Mouse (Mus musculus): ENCODE measurements around the gene Sh2b1.
A peak's percentile ranks its signal among the peaks of the same experiment; 100 is the strongest.
"Not testable (repeated sequence)": the region's sequence is repeated elsewhere in the genome, so short reads cannot be mapped to it uniquely, and the experiment has no call there.

The Sh2b1 gene

DNA sequence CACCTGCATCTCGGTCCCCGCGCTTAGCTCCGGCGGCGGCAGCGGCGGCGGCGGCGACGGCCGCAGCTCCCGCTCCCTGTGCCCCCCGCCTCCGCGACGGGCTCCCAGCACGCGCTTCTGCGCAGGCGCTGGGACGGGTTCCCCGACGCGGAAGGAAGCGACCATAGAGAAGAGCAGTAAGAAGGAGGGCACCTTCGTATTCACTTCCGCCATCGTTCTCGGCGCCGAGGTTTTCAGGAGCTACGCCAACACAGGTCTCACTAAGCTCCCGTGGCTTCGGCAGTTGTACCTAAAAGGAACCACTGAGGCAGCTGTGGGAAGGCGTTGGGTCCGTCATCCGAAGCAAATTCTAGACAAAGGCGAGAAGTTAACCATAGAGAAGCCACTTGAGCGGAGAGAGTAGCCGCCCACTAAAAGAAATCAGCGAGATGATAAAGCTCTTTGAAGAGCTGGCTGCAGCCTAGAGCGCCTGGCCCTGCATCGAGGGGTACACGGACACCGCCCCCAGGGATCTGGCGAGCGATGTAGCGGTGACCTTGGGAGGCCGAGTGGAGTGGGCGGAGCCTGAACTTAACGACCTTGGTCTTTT lies at the start of gene Sh2b1:
Sh2b1 (minus strand) TSS at position 432 of the 589 bp plus-strand sequence.
- DNase-seq: peak; percentile 95

DNA sequence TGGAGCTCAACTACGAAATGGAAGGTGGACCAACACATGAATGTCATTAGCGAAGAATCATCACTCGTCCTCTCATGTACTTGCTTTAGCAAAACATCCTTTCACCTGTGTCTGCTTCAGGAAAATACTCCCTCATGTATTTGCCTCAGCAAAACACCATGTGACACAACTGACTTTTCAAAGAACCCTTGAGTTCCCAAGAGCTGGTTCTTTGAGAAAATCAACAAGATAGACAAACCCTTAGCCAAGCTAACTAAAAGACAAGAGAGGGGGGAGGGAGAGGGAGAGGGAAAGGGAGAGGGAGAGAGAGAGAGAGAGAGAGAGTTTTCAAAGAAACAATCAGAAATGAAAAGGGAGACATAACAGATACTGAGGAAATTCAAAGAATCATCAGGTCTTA lies 48.1 kb upstream of the Sh2b1 start:
- DNase-seq: no peak

DNA sequence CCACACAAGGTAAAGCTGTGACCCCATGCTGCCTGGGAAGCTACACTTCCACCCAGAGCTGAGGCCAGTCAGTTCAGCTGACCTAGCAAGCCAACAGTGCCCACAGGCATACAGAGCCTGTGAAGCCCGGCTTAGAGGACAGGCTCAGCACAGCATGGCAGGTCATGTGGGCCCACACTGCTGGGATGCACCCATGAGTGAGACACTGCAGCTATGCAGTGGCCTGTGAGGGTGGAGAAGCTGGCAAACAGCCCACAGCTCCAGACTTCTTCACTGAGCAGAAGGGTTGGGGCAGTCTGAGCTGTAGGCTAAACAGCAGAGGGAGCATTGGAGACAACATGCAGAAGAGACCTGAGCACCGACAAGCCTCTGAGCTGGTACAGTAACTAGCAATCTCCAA lies 44.3 kb upstream of the Sh2b1 start:
- DNase-seq: no peak

DNA sequence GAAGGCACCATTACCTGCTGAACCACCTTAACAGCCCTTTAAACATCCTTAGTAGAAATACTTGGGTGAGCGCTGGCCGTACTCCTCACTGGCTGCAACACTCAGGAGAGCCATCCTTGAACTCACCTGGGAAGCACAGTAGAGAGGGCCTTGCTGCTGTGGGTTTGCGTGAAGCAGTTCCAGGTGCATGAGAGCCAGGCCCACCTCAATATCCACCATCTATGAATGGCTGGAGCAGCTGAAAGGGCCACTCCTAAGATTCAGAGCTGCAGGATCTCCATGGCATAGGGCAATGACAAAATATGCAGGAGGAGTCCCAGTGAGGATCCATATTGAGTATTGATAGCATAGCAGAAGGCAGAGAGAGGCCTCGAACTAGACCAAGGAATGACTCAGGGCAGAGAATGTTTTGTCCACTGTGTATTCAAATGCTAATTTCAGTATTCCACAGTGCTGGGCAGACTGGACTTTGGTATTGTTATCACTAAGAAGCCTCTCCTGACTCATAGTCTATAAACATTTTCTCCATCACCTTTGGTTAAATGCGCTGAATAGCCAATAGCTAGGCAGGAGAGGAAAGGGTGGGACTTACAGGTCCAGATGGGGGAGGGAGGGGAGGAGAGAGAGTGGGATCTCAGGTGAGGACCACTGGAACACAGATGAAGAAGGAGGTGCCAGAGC lies 43.2 kb upstream of the Sh2b1 start:
- no peak for DNase-seq

DNA sequence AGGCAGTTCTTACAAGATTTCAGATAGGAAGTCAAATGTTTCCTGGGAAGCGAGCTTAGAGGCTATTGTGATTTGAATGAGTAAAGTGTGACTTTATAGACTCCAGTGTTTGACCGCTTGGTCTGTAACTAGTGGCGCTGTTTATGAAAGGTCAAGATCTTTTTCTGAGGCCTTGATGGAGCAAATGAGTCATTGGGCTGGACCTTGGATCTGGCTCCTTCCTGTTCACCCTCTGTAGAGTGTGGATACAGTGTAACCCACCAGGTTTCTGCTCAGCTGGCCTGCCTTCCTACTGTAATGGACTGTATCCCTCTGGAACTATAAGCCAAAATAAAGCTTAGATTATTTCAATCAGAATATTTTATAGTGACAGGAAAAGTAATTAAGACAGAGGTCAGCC lies 36.1 kb upstream of the Sh2b1 start:
- no peak for DNase-seq

DNA sequence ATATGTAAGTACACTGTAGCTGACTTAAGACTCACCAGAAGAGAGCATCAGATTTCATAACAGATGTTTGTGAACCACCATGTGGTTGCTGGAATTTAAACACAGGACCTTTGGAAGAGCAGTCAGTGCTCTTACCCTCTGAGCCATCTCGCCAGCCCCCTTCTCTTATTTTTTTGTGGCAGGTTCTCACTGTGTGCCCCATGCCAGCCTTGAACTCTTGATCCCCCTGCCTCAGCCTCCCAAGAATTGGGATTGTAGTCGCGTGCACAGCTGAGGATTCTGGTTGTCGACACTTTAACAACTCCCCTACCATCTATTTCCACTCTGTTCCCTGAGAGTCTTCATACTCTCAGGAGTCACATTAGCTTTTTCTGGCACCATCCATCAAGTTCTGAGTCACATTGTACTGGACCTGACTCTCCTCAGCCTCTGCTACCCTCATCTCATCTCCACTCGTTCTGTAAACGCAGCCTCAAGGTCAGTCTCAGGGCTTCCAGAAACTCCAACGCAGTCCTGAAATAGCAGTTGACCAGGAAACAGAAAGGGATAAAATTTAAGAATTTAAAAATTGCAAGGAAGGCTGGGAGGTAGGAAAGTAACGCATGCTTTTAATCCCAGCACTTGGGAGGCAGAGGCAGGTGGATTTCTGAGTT lies 32.0 kb upstream of the Sh2b1 start:
- no peak for DNase-seq

DNA sequence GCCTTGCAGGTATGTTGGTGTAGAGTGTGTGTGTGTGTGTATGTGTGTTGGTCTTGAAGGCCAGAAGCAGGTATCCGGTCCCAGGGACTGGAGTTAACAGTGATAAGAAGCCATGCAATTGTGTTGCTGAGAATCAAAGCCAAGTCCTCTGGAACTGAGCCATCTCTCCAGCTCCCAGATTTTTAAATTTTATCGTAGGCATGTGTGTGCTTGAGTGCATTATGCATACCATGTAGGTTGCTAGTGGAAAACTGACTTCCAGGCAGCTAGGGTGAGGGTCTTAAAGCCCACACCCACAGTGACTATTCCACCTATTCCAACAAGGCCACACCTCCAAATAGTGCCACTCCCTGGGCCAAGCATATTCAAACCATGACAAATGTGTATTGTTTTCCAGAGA lies 29.7 kb upstream of the Sh2b1 start:
- DNase-seq: no peak

DNA sequence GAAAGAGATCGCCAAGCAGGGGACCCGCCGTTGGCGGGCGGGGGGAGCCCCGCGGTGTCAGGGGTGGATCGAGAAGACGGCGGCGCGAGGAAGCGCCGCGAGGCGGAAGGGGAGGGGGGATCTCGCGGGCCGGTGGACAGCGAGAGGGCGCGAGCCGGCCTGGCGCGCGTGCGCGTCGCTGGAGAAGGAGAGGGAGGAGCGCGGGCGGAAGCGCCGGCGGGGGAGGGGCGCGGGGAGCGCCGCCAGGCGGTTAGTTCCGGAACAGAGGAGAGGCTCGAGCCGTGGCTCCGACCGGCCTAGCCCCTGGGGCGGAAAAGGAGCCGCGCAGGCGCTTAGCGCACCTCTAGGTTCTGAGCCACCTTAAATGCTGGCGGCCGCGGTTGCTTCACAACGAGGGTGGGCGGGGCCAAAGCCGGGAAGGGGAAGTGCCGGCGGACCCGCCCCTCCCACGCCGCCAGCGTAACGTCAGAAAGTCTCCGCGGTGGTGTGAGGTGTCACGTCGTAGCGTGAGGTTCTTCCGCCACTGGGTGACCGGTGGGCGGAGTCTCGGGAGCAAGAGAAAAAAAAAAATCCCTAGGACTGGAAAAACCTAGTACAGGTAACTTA lies 28.2 kb upstream of the Sh2b1 start, which contains the start of gene Atxn2l:
Atxn2l (minus strand) TSS at position 165 of the 606 bp plus-strand sequence.
- peak; percentile 99 for DNase-seq

DNA sequence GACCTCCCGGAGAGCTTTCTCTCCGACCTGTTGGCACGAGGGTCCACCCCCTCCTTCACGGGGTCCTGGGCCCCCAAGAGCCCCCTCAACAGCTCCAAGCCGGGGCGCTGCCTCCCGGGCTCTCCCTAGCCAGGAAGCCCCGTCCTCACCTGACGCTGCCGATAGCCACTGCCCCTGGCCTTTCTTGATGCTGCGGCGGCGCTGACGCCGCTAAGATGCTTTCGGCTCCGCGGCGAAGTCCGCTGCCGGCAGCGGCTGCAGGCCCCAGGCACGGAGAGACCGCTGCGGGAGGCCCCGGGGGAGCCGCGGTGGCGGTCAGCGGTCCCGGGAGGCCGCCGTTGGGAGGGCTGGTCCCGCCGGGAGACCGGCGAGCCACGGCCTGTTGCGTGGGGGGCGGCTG lies 27.5 kb upstream of the Sh2b1 start:
- DNase-seq: no peak

DNA sequence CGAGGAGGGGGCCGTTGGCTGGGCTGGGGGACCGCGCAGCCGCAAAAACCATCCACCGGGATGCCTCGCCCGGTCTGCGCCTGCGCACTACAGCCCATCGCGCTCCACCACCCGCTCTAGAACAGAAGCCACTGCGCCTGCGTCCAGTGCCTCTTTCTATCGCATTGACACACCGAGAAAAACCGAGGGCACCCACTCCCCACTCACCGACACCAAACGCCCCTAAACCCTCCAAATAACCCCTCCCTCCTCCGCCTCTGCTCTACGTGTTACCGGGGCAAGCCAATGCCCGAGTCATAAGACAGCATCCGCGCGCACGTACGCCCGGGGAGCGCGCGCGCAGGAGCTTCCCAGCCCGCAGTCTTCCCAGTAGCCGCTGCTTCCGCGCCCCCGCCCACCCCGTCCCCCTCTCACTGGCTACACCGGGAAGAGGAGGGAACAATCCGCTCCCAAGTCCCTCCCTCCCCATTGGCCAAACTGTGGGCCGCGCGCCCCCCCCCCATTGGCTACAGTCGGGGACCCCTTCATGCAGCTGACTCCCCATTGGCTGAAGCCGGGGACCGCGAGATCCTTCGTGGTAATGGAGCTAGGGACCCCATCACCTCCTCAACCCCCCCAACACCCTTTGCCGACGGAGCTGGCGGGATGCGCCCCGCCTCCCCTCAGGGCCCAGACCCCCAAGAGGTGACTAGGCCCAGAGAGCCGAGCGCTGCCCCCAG lies 27.0 kb upstream of the Sh2b1 start:
- peak; percentile 93 for DNase-seq

DNA sequence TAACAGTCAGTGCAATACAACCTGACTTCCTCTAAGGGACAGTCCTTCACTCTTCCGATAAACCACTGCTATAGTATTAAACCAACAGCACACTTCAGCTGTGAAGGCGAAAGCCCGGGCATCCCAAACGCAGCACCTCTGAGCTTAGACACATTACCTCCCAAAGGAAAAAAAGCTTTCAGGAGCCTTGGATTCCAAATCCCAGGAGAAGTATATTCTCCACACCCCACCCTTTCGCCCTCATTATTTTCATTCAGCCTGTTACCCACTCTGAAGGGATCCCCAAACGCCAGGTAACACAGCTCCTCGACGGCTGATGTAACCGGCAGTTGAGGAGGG lies 26.4 kb upstream of the Sh2b1 start:
- DNase-seq: no peak

DNA sequence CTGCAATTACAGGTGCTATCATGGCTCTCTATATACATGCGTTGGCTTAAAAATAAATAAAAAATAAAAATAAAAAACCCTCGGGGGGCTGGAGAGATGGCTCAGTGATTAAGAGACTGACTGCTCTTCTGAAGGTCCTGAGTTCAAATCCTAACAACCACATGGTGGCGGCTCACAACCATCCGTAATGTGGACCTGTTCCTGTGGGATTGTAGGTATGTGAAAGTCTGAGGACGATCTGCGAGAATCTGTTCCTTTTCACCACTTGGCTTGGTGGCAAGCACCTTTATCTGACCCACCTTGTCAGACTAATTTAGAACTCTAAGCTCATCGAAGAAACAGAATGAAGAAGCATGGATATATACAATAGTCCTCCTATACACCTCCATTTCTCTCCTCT lies 24.2 kb upstream of the Sh2b1 start:
- DNase-seq: no peak

DNA sequence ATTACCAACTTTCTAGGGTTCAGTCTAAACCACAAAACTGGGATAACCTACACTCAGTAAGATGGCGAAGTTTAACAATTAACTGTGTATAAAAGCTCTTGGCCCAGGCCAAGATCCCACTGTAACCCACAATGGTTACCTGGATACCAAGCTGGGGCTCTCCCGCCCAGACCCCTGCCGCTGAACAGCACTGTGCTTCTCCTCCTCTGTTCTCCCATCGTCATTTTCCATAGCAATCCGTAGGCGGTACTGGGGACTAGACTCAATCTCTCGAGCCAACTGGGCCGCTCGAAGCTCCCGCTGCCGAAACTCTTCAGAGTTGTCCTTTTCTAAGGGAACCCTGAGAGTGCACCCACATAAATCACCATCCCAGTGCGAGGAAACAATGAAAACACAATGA lies 22.7 kb upstream of the Sh2b1 start:
- DNase-seq: no peak

DNA sequence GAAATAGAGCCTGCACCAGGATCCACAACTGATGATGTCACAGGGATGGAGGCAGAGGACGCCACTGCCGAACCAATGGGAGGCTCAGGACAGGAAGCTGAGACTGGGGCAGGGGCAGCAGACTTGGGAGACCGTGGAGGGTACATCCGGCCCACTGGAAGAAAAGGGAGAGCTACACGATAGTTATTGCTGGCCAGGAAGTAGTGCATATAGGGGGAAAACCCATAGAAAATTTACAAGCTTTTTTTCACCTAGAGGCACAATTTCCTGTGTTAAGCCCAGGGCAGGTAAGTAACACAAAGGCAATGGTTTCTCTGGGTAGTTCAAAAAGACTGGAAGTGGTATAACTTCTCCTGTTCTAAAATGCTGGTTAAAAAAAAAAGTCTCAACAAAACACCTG lies 21.3 kb upstream of the Sh2b1 start:
- no peak for DNase-seq

DNA sequence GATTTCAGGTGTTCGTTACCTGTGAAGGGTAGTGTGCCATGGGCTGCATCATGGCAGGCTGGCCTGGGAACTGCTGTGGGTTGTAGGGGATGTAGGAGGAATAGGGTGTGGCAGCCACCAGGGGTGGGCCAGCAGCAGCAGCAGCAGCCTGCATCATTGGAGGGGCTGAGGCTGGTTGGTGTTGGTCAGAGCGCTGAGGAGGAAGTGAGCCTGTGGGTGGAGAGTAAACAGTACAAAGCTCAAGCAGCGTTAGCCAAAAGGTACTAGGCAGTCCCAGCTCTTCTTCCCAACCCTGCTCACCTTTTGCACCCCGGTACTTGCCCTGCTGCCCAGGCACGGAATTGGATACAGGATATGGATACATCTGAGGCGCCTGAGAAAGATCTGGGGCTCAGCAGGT lies 18.9 kb upstream of the Sh2b1 start:
- DNase-seq: no peak

DNA sequence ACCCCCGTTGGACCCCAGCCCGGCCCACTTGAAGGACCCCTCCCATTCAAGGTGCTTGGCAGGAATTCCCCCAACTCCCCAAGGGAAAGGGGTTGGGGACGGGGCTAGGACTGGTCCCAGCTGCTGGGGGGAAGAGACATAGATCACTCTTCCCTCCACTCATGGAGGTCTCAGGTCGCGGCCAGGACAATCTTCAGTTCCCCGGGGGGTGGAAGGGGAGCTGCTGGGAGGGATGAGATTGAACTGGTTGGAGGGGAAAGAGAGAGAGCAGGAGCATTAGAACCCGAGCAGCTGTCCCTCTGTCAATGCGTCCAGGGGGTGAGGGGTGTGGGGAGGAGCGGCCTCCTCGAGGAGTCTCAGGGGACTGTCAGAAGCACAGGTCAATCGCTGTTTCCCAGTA lies 16.7 kb upstream of the Sh2b1 start:
- no peak for DNase-seq

DNA sequence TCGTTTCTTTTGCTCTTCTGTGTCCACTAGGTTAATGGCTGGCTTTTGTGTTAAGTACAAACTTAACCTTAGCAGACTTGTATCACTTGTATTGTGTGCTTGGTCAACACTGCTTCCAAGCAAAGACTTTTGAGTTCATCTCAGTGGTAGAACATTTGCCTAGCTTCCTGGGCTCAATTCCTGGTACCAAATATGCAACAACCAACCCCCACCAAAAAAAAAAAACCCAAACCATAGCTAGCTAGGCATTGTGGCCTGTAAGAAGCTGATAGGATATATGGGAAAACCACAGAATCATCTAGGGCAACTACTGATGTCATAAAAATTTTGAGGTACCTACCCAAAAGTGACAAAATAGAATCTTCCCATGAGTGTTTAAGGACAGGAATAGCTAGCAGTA lies 15.8 kb upstream of the Sh2b1 start:
- no peak for DNase-seq

DNA sequence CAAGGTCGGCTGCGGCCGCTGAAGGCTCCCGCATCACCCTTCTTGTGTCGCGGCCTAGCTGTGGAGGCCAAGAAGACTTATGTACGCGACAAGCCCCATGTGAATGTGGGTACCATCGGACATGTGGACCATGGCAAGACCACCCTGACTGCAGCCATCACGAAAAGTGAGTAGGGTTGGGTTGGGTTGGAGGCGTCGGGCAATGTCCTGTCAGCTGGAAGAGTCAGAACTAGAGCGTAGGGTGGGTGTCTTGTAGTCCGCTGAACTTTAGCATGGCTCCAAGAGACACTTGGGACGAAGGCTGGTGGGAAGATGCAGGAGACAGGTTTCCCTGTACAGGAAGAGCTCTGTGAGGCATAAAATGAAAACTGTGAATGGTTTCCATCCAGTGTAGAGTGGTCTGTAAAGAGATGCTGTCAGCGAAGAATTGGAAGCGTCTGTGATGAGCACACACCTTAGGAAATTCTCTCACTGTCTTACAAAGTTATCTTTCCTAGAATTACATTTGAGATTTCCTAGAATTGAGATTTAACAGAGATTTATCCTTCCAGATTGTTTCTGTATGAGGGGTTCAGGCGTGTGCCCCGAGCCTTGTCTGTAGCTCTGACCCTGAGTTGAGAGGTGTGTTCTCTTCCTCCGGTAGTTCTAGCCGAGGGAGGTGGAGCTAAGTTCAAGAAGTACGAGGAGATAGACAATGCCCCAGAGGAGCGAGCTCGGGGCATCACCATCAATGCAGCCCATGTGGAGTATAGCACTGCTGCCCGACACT lies 12.6 kb upstream of the Sh2b1 start:
- DNase-seq: not testable (repeated sequence)

DNA sequence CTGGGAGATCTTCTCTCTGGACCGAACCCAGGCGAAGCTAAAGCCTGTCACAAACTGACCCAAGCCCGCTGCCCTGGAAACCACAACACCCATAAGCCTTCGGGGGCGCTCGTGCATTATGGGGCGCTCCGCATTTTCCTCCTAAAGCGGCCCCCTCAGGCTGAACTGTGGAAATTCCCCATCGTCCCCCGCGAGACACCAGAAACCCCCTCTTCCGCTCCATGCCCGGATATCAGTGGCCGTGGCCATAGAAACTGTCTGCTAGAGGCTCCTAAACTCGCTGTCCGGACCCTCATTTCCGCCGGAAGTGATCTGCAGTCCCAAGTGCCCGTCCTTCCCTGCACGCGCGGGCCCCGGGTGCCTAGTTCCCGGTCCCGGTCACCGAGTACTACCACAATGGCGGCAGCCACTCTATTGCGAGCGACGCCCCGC lies 11.8 kb upstream of the Sh2b1 start, which contains the start of gene Tufm:
Tufm (plus strand) TSS at position 310 of the 432 bp plus-strand sequence.
- DNase-seq: peak; percentile 94

DNA sequence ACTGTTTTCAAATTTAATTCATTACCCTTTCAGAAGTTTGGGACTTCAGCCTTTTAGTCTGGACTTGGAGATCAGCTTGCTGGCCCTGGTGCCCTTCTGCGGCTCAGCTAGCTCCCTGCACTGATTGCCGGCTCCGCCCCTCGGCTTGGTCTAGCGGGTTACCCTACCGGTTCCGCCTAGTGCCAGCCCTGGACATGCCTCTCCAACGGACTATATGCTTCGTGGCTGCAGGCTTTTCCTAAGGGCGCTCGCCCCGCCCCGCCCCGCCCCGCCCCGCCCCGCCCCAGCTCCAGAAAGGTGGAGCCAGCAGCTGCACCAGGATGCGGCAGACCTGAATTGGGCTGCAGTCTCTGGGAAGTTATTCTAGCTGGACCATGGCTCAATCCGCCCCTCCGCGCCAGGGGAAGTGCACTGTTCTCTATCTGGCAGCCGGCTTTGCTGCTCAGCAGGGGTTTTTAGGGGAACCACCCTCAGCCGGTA lies 7.2 kb upstream of the Sh2b1 start:
- peak; percentile 49 for DNase-seq

DNA sequence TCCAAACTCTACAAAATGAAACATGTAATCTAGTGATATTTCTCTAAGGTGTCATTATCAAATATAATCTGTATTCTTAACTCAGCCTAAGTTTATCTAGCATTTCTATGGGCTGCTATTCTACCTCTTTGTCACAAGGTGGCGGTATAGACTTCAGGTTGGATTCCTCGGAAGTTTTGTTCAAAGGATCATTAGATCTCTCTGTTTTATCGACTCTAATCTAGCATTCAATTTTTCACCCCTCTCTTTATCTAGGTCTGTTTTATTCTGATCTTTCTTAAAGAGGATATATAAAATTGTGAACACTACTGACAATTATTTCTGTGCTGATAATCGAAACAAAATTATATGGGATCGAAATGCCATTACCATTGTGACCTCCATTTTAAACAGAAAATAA lies 6.5 kb upstream of the Sh2b1 start:
- no peak for DNase-seq

DNA sequence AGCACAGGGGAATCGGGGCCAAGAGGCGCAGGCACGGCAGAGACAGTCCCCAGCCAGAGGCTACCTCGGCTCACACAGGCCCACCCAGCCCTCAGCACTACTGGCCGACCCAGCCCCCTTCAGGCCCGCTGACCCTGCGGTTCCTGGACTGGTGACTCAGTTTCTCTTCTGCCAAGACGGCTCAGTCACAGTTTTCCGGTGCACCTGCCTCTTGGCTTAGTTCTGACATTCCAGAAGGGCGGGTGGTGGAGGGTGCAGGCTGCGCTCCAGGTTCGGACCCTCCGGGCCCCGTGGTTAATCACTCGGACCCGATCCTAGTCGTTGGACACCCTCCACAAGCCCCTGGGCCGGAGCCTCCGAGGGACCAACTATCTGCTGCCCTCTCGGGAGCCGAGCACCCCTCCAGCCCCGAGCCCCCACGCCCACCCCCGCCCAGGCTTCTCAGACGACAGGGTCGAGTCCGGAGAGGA lies 703 bp downstream of the Sh2b1 start:
- DNase-seq: peak; percentile 57
